Mouse (Mus musculus) liver, postnatal 0 days (tissue): ENCODE data around the gene 1190005I06Rik. TPM values are rescaled to one million over a fixed set of nuclear protein-coding genes. Genes with fewer than 3 reads are reported as not detected.

Experiments
- ATAC-seq: fragments of 200-750 bp; cut with Nextera tagmentation; 2 replicates; pipeline ENCODE4 v1.8.0; 2017; ENCODE audit warnings: mild to moderate bottlenecking, moderate library complexity
- DNase-seq: peaks from one replicate; pipeline ENCODE4 v3.0.0-alpha.2; 2016
- H3K27ac ChIP-seq: fragments of 300-500 bp; sonication (generic); 2 replicates; pipeline ENCODE4 v1.5.1; 2014; ENCODE audit warnings: antibody characterized with exemption, moderate library complexity, mild to moderate bottlenecking, low read depth
- H3K27me3 ChIP-seq: fragments of 300-500 bp; sonication (generic); 2 replicates; pipeline ENCODE4 v1.6.1; 2014; ENCODE audit warnings: low read length, control low read depth, mixed read lengths; ENCODE audit not compliant: insufficient read depth
- H3K36me3 ChIP-seq: fragments of 300-500 bp; sonication (generic); replicated peaks from 2 replicates; pipeline ENCODE4 v1.6.1; 2014; ENCODE audit warnings: mild to moderate bottlenecking, control low read depth, low read length, moderate library complexity, mixed read lengths; ENCODE audit not compliant: insufficient read depth
- H3K4me1 ChIP-seq: fragments of 300-500 bp; sonication (generic); 2 replicates; pipeline ENCODE4 v1.6.1; 2014; ENCODE audit warnings: antibody characterized with exemption, mild to moderate bottlenecking, control low read depth; ENCODE audit not compliant: insufficient read depth
- H3K4me2 ChIP-seq: fragments of 300-500 bp; sonication (generic); 2 replicates; pipeline ENCODE4 v1.6.1; 2014; ENCODE audit warnings: low read depth, mild to moderate bottlenecking, low read length, moderate library complexity, mixed read lengths
- H3K4me3 ChIP-seq: fragments of 300-500 bp; sonication (generic); 2 replicates; pipeline ENCODE4 v1.5.1; 2014; ENCODE audit warnings: low read depth, low read length
- H3K9ac ChIP-seq: fragments of 300-500 bp; sonication (generic); replicated peaks from 2 replicates; pipeline ENCODE4 v1.6.1; 2014; ENCODE audit warnings: mild to moderate bottlenecking, moderate library complexity
- H3K9me3 ChIP-seq: fragments of 300-500 bp; sonication (generic); 2 replicates; pipeline ENCODE4 v1.6.1; 2016; ENCODE audit warnings: mild to moderate bottlenecking, control low read depth, low read length, mixed read lengths
- CTCF ChIP-seq: sonication (generic); IDR thresholded peaks from 2 replicates; pipeline ENCODE4 v1.5.1; 2016; ENCODE audit warnings: antibody characterized with exemption, low read depth
- EP300 ChIP-seq: IDR thresholded peaks from 2 replicates; pipeline ENCODE4 v1.6.1; 2016; ENCODE audit warnings: antibody characterized with exemption, low read depth, mild to moderate bottlenecking
- WGBS: fragments of 180-500 bp; shearing (Covaris S2); extraction: QIAGEN DNeasy Blood & Tissue Kit; methylation state at CpG from one replicate; pipeline ENCODE4 v1.1.7; 2014; ENCODE audit not compliant: insufficient replicate concordance; 5-methylcytosine and 5-hydroxymethylcytosine counted together
- polyA plus RNA-seq: library from polyadenylated mRNA; unstranded; fragments of >200 nt; fragmentation: Nextera tagmentation; extraction: Ambion mirVana; gene quantifications from 2 replicates; pipeline ENCODE4 v1.2.1, GENCODE M21; 2015

Gene 1190005I06Rik
- polyA plus RNA-seq, 1 experiment from 2014 or later = 4.8 TPM

- Histone ChIP-seq H3K4me3 (no peak overlapping the region), H3K27me3 (no peaks in the 10 kb centered on the region), H3K4me1 (peaks cover 31% of the 10 kb centered on the region), H3K4me2 (peak overlapping the region; percentile 80; the same call in 1 of the 2 replicates), H3K9ac (no peak overlapping the region), H3K36me3 (peaks cover 11% of the 10 kb centered on the region), H3K9me3 (no peaks in the 10 kb centered on the region), H3K27ac (no peak overlapping the region)
- WGBS = 71% methylated on average over 3 of the region's 3 CpGs
- DNase-seq = no peak
- no peak for ATAC-seq
- TF ChIP-seq EP300 (no peak), CTCF (peak; percentile 57)
Measured at GRCm38 (mm10) chr8:120665726-120666455, 18.5 kb upstream of the 1190005I06Rik start.

- peaks cover 31% of the 10 kb centered on the region for H3K4me1 ChIP-seq
- ATAC-seq (no peak), DNase-seq (no peak)
- TF ChIP-seq EP300 (no peak), CTCF (no peak)
- no peak overlapping the region for H3K27ac ChIP-seq
- H3K36me3 ChIP-seq = no peaks in the 10 kb centered on the region; the same call in 1 of the 2 replicates
- no peaks in the 10 kb centered on the region for H3K9me3 ChIP-seq
- H3K4me2 ChIP-seq = no peak overlapping the region
- WGBS = 61% methylated on average over 6 of the region's 6 CpGs
- H3K9ac ChIP-seq = no peak overlapping the region
- H3K4me3 ChIP-seq = no peak overlapping the region
- no peaks in the 10 kb centered on the region for H3K27me3 ChIP-seq
Measured at GRCm38 (mm10) chr8:120664566-120664965, 17.1 kb upstream of the 1190005I06Rik start.

GRCm38 (mm10) chr8:120657415-120657814 is 10.0 kb upstream of the 1190005I06Rik start:
- peaks cover 31% of the 10 kb centered on the region; the same call in 1 of the 2 replicates for H3K36me3 ChIP-seq

GRCm38 (mm10) chr8:120656322-120657052 is 9.1 kb upstream of the 1190005I06Rik start:
- ATAC-seq (no peak), DNase-seq (no peak)
- H3K4me2 ChIP-seq = no peak overlapping the region
- no peak for TF ChIP-seq CTCF
- no peak for TF ChIP-seq EP300
- H3K27ac ChIP-seq = no peak overlapping the region
- H3K27me3 ChIP-seq = no peaks in the 10 kb centered on the region
- H3K9ac ChIP-seq = no peak overlapping the region
- H3K9me3 ChIP-seq = no peaks in the 10 kb centered on the region
- WGBS = 83% methylated on average over 7 of the region's 7 CpGs
- no peak overlapping the region for H3K4me3 ChIP-seq
- no peaks in the 10 kb centered on the region for H3K4me1 ChIP-seq
- peaks cover 31% of the 10 kb centered on the region; the same call in 1 of the 2 replicates for H3K36me3 ChIP-seq

More at GRCm38 (mm10) chr8:120657415-120657814, 10.0 kb upstream of the 1190005I06Rik start:
- ATAC-seq = no peak
- no peak for TF ChIP-seq EP300
- TF ChIP-seq CTCF = no peak
- Histone ChIP-seq H3K9ac (no peak overlapping the region), H3K27ac (no peak overlapping the region), H3K9me3 (no peaks in the 10 kb centered on the region), H3K4me2 (no peak overlapping the region), H3K27me3 (no peaks in the 10 kb centered on the region), H3K4me3 (no peak overlapping the region), H3K4me1 (no peaks in the 10 kb centered on the region)
- 89% methylated on average over 8 of the region's 8 CpGs for WGBS
- DNase-seq = no peak

DNA sequence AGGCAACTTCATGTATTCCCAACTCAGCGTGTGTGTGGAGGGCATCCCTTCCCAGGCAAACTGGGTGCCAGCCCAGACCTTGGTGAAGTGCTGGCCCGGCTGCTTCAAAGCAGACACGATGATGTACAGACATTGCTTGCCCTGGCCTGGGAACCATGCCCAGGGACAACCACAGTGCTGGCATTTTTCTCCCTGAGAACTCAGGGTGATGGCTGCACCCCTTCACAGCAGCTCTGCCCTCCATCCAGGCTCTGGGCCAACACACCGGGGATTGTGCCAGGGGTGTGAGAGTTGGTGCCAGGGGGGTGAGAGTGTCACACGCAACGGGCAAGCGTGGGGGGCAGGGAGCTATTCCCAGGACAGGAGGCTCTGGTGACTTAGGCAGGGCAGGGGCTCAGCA is 2.8 kb downstream of the 1190005I06Rik start:
- DNase-seq (no peak), ATAC-seq (no peak)
- no peak overlapping the region for H3K4me3 ChIP-seq
- H3K9me3 ChIP-seq = no peaks in the 10 kb centered on the region
- no peak overlapping the region for H3K4me2 ChIP-seq
- H3K9ac ChIP-seq = no peak overlapping the region
- no peak for TF ChIP-seq EP300
- no peak for TF ChIP-seq CTCF
- no peak overlapping the region for H3K27ac ChIP-seq
- H3K36me3 ChIP-seq = no peaks in the 10 kb centered on the region
- 69% methylated on average over 7 of the region's 7 CpGs for WGBS
- H3K27me3 ChIP-seq = no peaks in the 10 kb centered on the region
- H3K4me1 ChIP-seq = no peaks in the 10 kb centered on the region

DNA sequence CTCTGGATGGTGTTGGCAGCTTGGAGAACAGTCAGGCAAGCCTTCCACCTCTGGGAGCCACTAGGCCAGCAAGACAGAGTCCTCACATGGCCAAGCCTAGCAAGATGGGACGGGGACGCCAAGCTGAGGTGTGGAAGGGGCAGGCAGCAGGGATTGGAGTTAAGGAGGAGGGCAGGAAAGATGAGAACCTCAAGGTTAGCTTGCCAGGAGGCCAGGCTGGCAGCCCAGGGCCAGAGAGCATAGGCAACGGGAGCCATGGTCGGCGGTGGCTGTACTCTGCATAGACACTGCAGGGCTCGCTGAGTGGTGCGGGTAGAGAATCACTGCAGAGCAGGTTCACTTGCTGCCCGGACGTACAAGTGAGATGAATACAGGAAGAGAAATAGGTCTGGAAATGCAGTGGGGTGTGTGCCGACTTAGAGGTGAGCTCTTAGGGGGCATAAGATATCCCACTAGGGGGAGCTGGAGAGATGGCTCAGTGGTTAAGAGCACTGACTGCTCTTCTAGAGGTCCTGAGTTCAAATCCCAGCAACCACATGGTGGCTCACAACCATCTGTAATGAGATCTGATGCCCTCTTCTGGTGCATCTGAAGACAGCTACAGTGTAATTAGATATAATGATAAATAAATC is 5.3 kb downstream of the 1190005I06Rik start:
- WGBS = 75% methylated on average over 10 of the region's 10 CpGs
- TF ChIP-seq CTCF = peak; percentile 19; the same call in 1 of the 2 replicates
- TF ChIP-seq EP300 = no peak
- Histone ChIP-seq H3K27ac (no peak overlapping the region), H3K27me3 (no peaks in the 10 kb centered on the region), H3K4me1 (no peaks in the 10 kb centered on the region), H3K36me3 (no peaks in the 10 kb centered on the region), H3K4me2 (no peak overlapping the region), H3K4me3 (no peak overlapping the region), H3K9ac (no peak overlapping the region), H3K9me3 (no peaks in the 10 kb centered on the region)
- ATAC-seq (no peak), DNase-seq (no peak)
